Mouse (Mus musculus): ENCODE results near the gene Dner. TPM values are rescaled to one million over a fixed set of nuclear protein-coding genes. Genes with fewer than 3 reads are reported as not detected.

Dner gene
- polyA plus RNA-seq, 1 experiment from 2014 or later, result 28.1 TPM

DNA sequence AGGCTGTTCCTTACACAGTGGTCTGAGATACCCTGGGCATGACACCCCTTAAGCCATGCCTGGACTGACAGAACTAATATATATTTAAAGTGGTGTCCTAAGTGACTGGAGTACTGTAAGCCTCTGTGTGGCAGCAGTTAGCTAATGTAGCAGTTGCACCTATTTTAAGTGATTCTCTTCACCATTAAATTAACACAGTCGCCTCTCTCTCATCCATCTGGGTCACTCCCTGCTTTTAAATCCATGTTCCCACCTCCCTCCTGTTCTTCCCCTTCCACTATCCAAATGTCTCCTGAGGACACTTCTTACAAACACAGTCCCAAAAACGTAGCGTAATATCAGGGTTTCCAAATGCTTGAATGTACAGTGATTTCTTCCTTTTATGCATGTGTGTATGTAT lies 281.6 kb downstream of the Dner start:
- Histone ChIP-seq H3K27ac (ENCODE audit: low read depth, low read length) (no peak overlapping the region), H3K27me3 (ENCODE audit: control insufficient read depth, insufficient read depth, low read length) (no peaks in the 10 kb centered on the region), H3K4me2 (no peak overlapping the region), H3K9ac (ENCODE audit: low read length) (no peak overlapping the region), H3K4me1 (ENCODE audit: control insufficient read depth, insufficient read depth, low read length) (peaks cover 6% of the 10 kb centered on the region), H3K9me3 (ENCODE audit: control insufficient read depth, low read length) (no peaks in the 10 kb centered on the region), H3K36me3 (ENCODE audit: control insufficient read depth, insufficient read depth, low read length) (no peaks in the 10 kb centered on the region), H3K4me3 (ENCODE audit: low read depth, low read length) (no peak overlapping the region)
- no peak for ATAC-seq (ENCODE audit: low FRiP score)
- 90% methylated on average over 3 of the region's 3 CpGs for WGBS
- no peak for DNase-seq (ENCODE audit: low spot score, missing footprints)

DNA sequence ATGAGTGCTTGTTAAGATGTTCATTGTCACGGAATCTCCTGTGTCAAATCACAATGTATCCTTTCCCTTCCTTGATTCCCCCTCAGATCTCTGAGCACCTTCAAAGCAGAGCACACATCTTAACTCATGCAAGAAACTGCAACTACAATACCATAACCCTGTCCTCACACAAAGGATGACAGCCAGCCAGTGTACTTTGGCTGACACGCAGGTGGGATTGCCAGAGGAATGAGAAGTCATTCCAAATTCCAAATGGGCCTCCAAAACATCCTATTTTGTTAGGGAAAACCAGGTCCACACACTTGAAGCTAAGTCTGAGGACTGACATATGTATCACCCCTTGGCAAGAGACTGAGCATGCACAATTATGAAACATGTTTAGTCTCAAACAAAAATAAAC lies 286.5 kb downstream of the Dner start:
- Histone ChIP-seq H3K9me3 (ENCODE audit: control insufficient read depth, low read length) (no peaks in the 10 kb centered on the region), H3K4me3 (ENCODE audit: low read depth, low read length) (no peak overlapping the region), H3K4me1 (ENCODE audit: control insufficient read depth, insufficient read depth, low read length) (no peaks in the 10 kb centered on the region), H3K27me3 (ENCODE audit: control insufficient read depth, insufficient read depth, low read length) (no peaks in the 10 kb centered on the region), H3K4me2 (no peak overlapping the region), H3K36me3 (ENCODE audit: control insufficient read depth, insufficient read depth, low read length) (no peaks in the 10 kb centered on the region), H3K9ac (ENCODE audit: low read length) (no peak overlapping the region), H3K27ac (ENCODE audit: low read depth, low read length) (no peak overlapping the region)
- DNase-seq (ENCODE audit: low spot score, missing footprints) (no peak), ATAC-seq (ENCODE audit: low FRiP score) (no peak)
- WGBS, result 75% methylated on average over 2 of the region's 2 CpGs

DNA sequence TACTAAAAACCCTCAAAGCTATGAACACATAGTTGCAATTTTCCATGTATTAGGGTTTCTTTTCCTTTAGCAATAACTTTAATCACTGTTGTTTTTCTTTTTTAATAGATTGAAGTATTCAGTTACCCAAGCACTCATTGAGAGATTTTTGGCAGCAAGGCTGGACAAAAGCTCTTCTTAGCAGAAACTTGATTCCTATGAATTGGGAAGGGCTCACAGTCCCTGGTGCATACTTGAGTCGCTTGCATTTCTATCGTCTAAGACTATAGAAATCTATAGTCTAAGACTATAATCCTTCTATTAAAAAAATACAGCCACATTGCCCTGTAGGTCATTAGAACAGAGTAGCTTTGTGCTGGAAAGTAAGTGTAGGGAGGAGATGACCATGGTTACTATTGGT lies 287.1 kb downstream of the Dner start:
- DNase-seq (ENCODE audit: low spot score, missing footprints) (no peak), ATAC-seq (ENCODE audit: low FRiP score) (no peak)
- H3K9ac ChIP-seq (ENCODE audit: low read length), result no peak overlapping the region
- no peak overlapping the region for H3K4me2 ChIP-seq
- H3K9me3 ChIP-seq (ENCODE audit: control insufficient read depth, low read length), result no peaks in the 10 kb centered on the region
- no peaks in the 10 kb centered on the region for H3K36me3 ChIP-seq (ENCODE audit: control insufficient read depth, insufficient read depth, low read length)
- H3K27ac ChIP-seq (ENCODE audit: low read depth, low read length), result no peak overlapping the region
- 65% methylated on average over 2 of the region's 2 CpGs for WGBS
- no peaks in the 10 kb centered on the region for H3K4me1 ChIP-seq (ENCODE audit: control insufficient read depth, insufficient read depth, low read length)
- H3K4me3 ChIP-seq (ENCODE audit: low read depth, low read length), result no peak overlapping the region
- H3K27me3 ChIP-seq (ENCODE audit: control insufficient read depth, insufficient read depth, low read length), result no peaks in the 10 kb centered on the region

GRCm38 (mm10) chr1:84406891-84407290 lies 289.1 kb downstream of the Dner start:
- Histone ChIP-seq H3K27me3 (ENCODE audit: control insufficient read depth, insufficient read depth, low read length) (no peaks in the 10 kb centered on the region), H3K4me2 (no peak overlapping the region), H3K4me3 (ENCODE audit: low read depth, low read length) (no peak overlapping the region), H3K27ac (ENCODE audit: low read depth, low read length) (no peak overlapping the region), H3K9me3 (ENCODE audit: control insufficient read depth, low read length) (no peaks in the 10 kb centered on the region), H3K4me1 (ENCODE audit: control insufficient read depth, insufficient read depth, low read length) (no peaks in the 10 kb centered on the region), H3K36me3 (ENCODE audit: control insufficient read depth, insufficient read depth, low read length) (no peaks in the 10 kb centered on the region), H3K9ac (ENCODE audit: low read length) (no peak overlapping the region)
- DNase-seq (ENCODE audit: low spot score, missing footprints) (no peak), ATAC-seq (ENCODE audit: low FRiP score) (no peak)
- 81% methylated on average over 4 of the region's 4 CpGs for WGBS

DNA sequence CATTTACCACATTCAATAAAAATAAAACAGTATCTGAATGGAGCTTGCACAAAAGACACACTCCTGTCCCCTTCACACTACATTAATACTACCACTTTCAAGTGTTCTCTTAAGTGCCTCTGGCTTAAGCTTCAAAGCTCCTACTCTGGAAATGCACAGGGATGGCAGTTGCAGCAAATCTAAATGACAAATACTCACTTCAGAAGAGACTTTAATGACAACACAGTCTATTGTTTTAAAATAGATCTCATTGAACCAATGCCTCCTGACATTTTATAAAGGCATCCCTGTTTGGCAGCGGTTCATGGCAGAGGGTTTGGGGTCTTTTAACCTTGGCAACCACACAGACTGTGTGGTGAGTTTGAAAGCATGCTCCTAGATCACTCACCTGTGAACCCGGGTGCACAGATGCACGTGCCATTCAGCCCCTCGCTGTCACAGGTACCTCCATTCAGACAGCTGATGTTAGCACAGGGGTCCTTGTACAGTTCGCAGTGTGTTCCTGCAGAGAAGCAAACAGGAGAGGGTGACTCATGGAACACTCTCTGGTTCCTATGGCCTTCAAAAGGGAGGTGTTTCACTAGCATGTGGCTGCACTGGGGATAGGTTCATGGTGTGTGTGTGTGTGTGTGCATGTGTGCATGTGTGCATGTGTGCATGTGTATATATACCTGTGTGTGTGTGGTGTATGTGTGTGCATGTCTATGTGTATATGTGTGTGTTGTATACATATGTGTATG lies 290.3 kb downstream of the Dner start:
- DNase-seq (ENCODE audit: low spot score, missing footprints) (no peak), ATAC-seq (ENCODE audit: low FRiP score) (no peak)
- no peaks in the 10 kb centered on the region for H3K9me3 ChIP-seq (ENCODE audit: control insufficient read depth, low read length)
- H3K4me3 ChIP-seq (ENCODE audit: low read depth, low read length), result no peak overlapping the region
- H3K4me1 ChIP-seq (ENCODE audit: control insufficient read depth, insufficient read depth, low read length), result no peaks in the 10 kb centered on the region
- no peak overlapping the region for H3K4me2 ChIP-seq
- H3K27ac ChIP-seq (ENCODE audit: low read depth, low read length), result no peak overlapping the region
- no peaks in the 10 kb centered on the region for H3K27me3 ChIP-seq (ENCODE audit: control insufficient read depth, insufficient read depth, low read length)
- H3K36me3 ChIP-seq (ENCODE audit: control insufficient read depth, insufficient read depth, low read length), result no peaks in the 10 kb centered on the region
- 85% methylated on average over 5 of the region's 5 CpGs for WGBS
- H3K9ac ChIP-seq (ENCODE audit: low read length), result no peak overlapping the region

DNA sequence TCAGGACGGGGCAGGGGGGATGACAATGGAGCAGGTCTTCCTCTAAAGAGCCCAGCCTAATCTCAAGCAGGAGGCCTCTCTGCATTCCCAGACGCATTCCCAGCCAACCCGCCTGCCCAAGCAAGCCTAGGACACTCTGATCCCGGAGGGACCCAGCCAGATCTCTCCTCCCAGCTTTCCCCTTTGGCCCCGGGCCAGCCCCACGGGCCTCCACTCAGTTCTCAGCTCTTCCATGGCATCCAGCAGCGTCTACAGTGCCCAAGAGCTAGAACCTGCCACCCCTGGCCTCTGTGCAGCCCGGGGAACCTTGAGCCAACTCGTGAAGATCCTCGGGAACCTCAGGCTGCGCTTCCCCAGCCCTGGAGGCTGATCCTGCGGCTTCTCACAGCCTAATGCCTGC lies 291.1 kb downstream of the Dner start:
- no peak for ATAC-seq (ENCODE audit: low FRiP score)
- Histone ChIP-seq H3K4me3 (ENCODE audit: low read depth, low read length) (no peak overlapping the region), H3K27ac (ENCODE audit: low read depth, low read length) (no peak overlapping the region), H3K27me3 (ENCODE audit: control insufficient read depth, insufficient read depth, low read length) (no peaks in the 10 kb centered on the region), H3K9ac (ENCODE audit: low read length) (no peak overlapping the region), H3K4me1 (ENCODE audit: control insufficient read depth, insufficient read depth, low read length) (no peaks in the 10 kb centered on the region), H3K36me3 (ENCODE audit: control insufficient read depth, insufficient read depth, low read length) (no peaks in the 10 kb centered on the region), H3K4me2 (no peak overlapping the region), H3K9me3 (ENCODE audit: control insufficient read depth, low read length) (no peaks in the 10 kb centered on the region)
- DNase-seq (ENCODE audit: low spot score, missing footprints), result no peak
- 47% methylated on average over 12 of the region's 12 CpGs for whole genome bisulfite sequencing

GRCm38 (mm10) chr1:84402154-84402553 lies 293.9 kb downstream of the Dner start:
- no peak overlapping the region for H3K9ac ChIP-seq (ENCODE audit: low read length)
- no peaks in the 10 kb centered on the region for H3K9me3 ChIP-seq (ENCODE audit: control insufficient read depth, low read length)
- DNase-seq (ENCODE audit: low spot score, missing footprints) (no peak), ATAC-seq (ENCODE audit: low FRiP score) (no peak)
- H3K36me3 ChIP-seq (ENCODE audit: control insufficient read depth, insufficient read depth, low read length), result no peaks in the 10 kb centered on the region
- H3K27me3 ChIP-seq (ENCODE audit: control insufficient read depth, insufficient read depth, low read length), result no peaks in the 10 kb centered on the region
- no peak overlapping the region for H3K27ac ChIP-seq (ENCODE audit: low read depth, low read length)
- WGBS, result 84% methylated on average over 1 of the region's 1 CpGs
- H3K4me1 ChIP-seq (ENCODE audit: control insufficient read depth, insufficient read depth, low read length), result no peaks in the 10 kb centered on the region
- no peak overlapping the region for H3K4me3 ChIP-seq (ENCODE audit: low read depth, low read length)
- H3K4me2 ChIP-seq, result no peak overlapping the region

DNA sequence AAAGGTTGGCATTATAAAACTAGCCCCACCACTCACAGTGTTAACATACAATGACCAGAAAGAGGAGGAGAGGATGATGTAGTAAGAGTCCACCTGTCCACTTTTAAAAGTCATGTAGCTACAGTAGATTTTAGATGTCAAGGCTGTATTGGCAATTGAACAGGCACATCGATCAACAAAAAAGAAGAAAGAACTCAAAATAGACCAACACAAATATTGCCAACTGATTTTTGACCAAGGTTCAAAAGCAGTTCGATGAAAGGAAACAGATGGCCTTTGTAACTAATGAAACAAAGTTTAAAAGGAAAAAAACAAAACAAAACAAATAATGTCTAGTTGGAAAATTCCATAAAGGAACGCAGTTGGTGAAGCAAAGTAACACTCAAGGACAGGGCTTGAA lies 296.4 kb downstream of the Dner start:
- H3K4me3 ChIP-seq (ENCODE audit: low read depth, low read length), result no peak overlapping the region
- 88% methylated on average over 3 of the region's 3 CpGs for WGBS
- H3K27me3 ChIP-seq (ENCODE audit: control insufficient read depth, insufficient read depth, low read length), result no peaks in the 10 kb centered on the region
- H3K4me1 ChIP-seq (ENCODE audit: control insufficient read depth, insufficient read depth, low read length), result no peaks in the 10 kb centered on the region
- no peaks in the 10 kb centered on the region for H3K9me3 ChIP-seq (ENCODE audit: control insufficient read depth, low read length)
- H3K27ac ChIP-seq (ENCODE audit: low read depth, low read length), result no peak overlapping the region
- no peaks in the 10 kb centered on the region for H3K36me3 ChIP-seq (ENCODE audit: control insufficient read depth, insufficient read depth, low read length)
- DNase-seq (ENCODE audit: low spot score, missing footprints) (no peak), ATAC-seq (ENCODE audit: low FRiP score) (no peak)
- H3K9ac ChIP-seq (ENCODE audit: low read length), result no peak overlapping the region
- no peak overlapping the region for H3K4me2 ChIP-seq

DNA sequence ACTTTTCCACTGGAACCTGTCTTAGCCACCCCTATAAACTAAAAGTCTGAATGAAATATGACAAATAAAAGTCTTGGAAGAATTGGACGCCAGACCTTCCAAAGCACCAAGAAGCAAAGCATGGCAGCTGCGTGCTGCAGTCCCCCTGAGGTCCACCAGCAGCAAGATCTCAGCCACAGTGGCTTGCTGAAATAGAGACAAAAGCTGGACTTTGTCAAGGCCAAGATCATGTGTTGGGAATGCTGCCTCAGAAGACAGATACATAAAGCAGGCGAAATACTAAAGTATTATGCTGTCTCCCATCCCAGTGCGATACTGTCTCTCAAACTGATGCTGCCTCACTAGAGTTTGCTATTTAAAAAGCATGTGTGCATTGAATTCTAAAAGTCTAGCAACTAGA lies 296.9 kb downstream of the Dner start:
- no peak for ATAC-seq (ENCODE audit: low FRiP score)
- DNase-seq (ENCODE audit: low spot score, missing footprints), result no peak

More for the DNA sequence above, 296.9 kb downstream of the Dner start:
- Histone ChIP-seq H3K36me3 (ENCODE audit: control insufficient read depth, insufficient read depth, low read length) (no peaks in the 10 kb centered on the region), H3K27me3 (ENCODE audit: control insufficient read depth, insufficient read depth, low read length) (no peaks in the 10 kb centered on the region), H3K4me3 (ENCODE audit: low read depth, low read length) (no peak overlapping the region), H3K4me2 (no peak overlapping the region), H3K9me3 (ENCODE audit: control insufficient read depth, low read length) (no peaks in the 10 kb centered on the region), H3K4me1 (ENCODE audit: control insufficient read depth, insufficient read depth, low read length) (no peaks in the 10 kb centered on the region), H3K9ac (ENCODE audit: low read length) (no peak overlapping the region), H3K27ac (ENCODE audit: low read depth, low read length) (no peak overlapping the region)
- 92% methylated on average over 4 of the region's 4 CpGs for WGBS
